In genomic region chr4:134510845-134511411, GRCm38 (mm10) we compare ENCODE assay signal across 8 mouse cellular contexts. TPM values are rescaled to one million over a fixed set of nuclear protein-coding genes. Genes with fewer than 3 reads are reported as not detected.
DNase-seq lines count a peak whose midpoint lies in the region; ATAC-seq and TF ChIP-seq lines count a peak whose summit lies in the region.

TSS of gene Aunip (plus strand) at chr4:134510999.

- no peak within 1 kb of the TSS for H3K27ac ChIP-seq in embryonic fibroblast, embryonic 13.5 days (ENCODE audit: insufficient read depth, low read length)
- peak within 1 kb of the TSS; percentile 6; the same call in 1 of the 2 replicates for H3K27ac ChIP-seq in heart, embryonic 11.5 days (ENCODE audit: low read depth, low read length)
- H3K27ac ChIP-seq in kidney, embryonic 15.5 days: no peak within 1 kb of the TSS
- peak within 1 kb of the TSS; percentile 84 for H3K27ac ChIP-seq in liver, embryonic 11.5 days (ENCODE audit: low read depth, low read length)

- H3K9ac ChIP-seq in heart, embryonic 11.5 days (ENCODE audit: low read depth, low read length): peak within 1 kb of the TSS; percentile 59
- H3K9ac ChIP-seq in kidney, embryonic 15.5 days: peak within 1 kb of the TSS; percentile 67
- H3K9ac ChIP-seq in liver, embryonic 11.5 days (ENCODE audit: low read depth, low read length): peak within 1 kb of the TSS; percentile 91

- peak within 1 kb of the TSS; percentile 63 for H3K4me2 ChIP-seq in heart, embryonic 11.5 days
- H3K4me2 ChIP-seq in kidney, embryonic 15.5 days: peak within 1 kb of the TSS; percentile 95
- H3K4me2 ChIP-seq in liver, embryonic 11.5 days: peak within 1 kb of the TSS; percentile 81
- peak within 1 kb of the TSS; percentile 78 for H3K4me2 ChIP-seq in myocyte (ENCODE audit: low read depth)

- H3K27me3 ChIP-seq in C2C12 (ENCODE audit: control insufficient read depth, insufficient read depth, insufficient read length): no peaks in the 10 kb centered on the region
- no peaks in the 10 kb centered on the region for H3K27me3 ChIP-seq in heart, embryonic 11.5 days (ENCODE audit: control insufficient read depth, insufficient read depth, low read length)
- H3K27me3 ChIP-seq in kidney, embryonic 15.5 days: no peaks in the 10 kb centered on the region
- H3K27me3 ChIP-seq in liver, embryonic 11.5 days (replicated peaks; ENCODE audit: control insufficient read depth, insufficient read depth, low read length): no peaks in the 10 kb centered on the region
- no peaks in the 10 kb centered on the region for H3K27me3 ChIP-seq in myocyte (ENCODE audit: control insufficient read depth, insufficient read depth, insufficient read length)

- peak; percentile 90 for ATAC-seq in heart, embryonic 11.5 days (replicated peaks; ENCODE audit: insufficient number of reproducible peaks, low FRiP score, low TSS enrichment)
- ATAC-seq in kidney, embryonic 15.5 days (replicated peaks; ENCODE audit: low FRiP score): peak; percentile 96
- ATAC-seq in liver, embryonic 11.5 days (replicated peaks; ENCODE audit: low FRiP score): peak; percentile 85

- H3ac ChIP-seq in C2C12 (ENCODE audit: control insufficient read depth, insufficient read length, low read depth): peak within 1 kb of the TSS; percentile 86
- no peak within 1 kb of the TSS for H3ac ChIP-seq in myocyte (ENCODE audit: control insufficient read depth, insufficient read length)

- DNase-seq in brain, adult 2 months (ENCODE audit: low read depth, low spot score): peak; percentile 95
- peak; percentile 94 for DNase-seq in liver, embryonic 11.5 days (ENCODE audit: low spot score)
- DNase-seq in spleen, postnatal 4 days (ENCODE audit: low spot score in 2 of 2): peak; percentile 90 to 95

- no peaks in the 10 kb centered on the region for H3K4me1 ChIP-seq in embryonic fibroblast, embryonic 13.5 days (ENCODE audit: control insufficient read depth, insufficient read depth, low read length)
- H3K4me1 ChIP-seq in heart, embryonic 11.5 days (ENCODE audit: control insufficient read depth, insufficient read depth, low read length): peaks cover 23% of the 10 kb centered on the region
- peaks cover 33% of the 10 kb centered on the region for H3K4me1 ChIP-seq in kidney, embryonic 15.5 days
- H3K4me1 ChIP-seq in liver, embryonic 11.5 days (replicated peaks; ENCODE audit: control insufficient read depth, insufficient read depth, low read length): peaks cover 47% of the 10 kb centered on the region

- H3K79me3 ChIP-seq in C2C12 (ENCODE audit: low read depth): peaks cover 26% of the 10 kb centered on the region

- H3K4me3 ChIP-seq in C2C12 (ENCODE audit: insufficient read depth, poor library complexity, severe bottlenecking) (peak within 1 kb of the TSS; percentile 43), myocyte (peak within 1 kb of the TSS; percentile 33)
- peak within 1 kb of the TSS; percentile 68 for H3K4me3 ChIP-seq in embryonic fibroblast, embryonic 13.5 days (ENCODE audit: insufficient read depth, low read length)
- peak within 1 kb of the TSS; percentile 53 for H3K4me3 ChIP-seq in heart, embryonic 11.5 days (ENCODE audit: low read depth, low read length)
- H3K4me3 ChIP-seq in kidney, embryonic 15.5 days (replicated peaks): peak within 1 kb of the TSS; percentile 64
- peak within 1 kb of the TSS; percentile 76 for H3K4me3 ChIP-seq in liver, embryonic 11.5 days (ENCODE audit: low read depth, low read length)

- peaks cover 44% of the 10 kb centered on the region for H3K79me2 ChIP-seq in C2C12 (ENCODE audit: control insufficient read depth, insufficient read depth)
- H3K79me2 ChIP-seq in myocyte (ENCODE audit: control insufficient read depth, insufficient read depth): peaks cover 18% of the 10 kb centered on the region

- WGBS in heart, embryonic 11.5 days (ENCODE audit: insufficient replicate concordance): under 1% methylated on average over 42 of the region's 42 CpGs
- WGBS in kidney, embryonic 15.5 days: under 1% methylated on average over 42 of the region's 42 CpGs
- under 1% methylated on average over 42 of the region's 42 CpGs for WGBS in liver, embryonic 11.5 days

- H3K36me3 ChIP-seq in C2C12 (ENCODE audit: control insufficient read depth, insufficient read depth) (peaks cover 6% of the 10 kb centered on the region), myocyte (ENCODE audit: control insufficient read depth, insufficient read depth) (no peaks in the 10 kb centered on the region)
- 0 out of 2 replicates have a peak, but pooled peaks cover 2% of the 10 kb centered on the region for H3K36me3 ChIP-seq in heart, embryonic 11.5 days (ENCODE audit: control insufficient read depth, insufficient read depth, low read length)
- no peaks in the 10 kb centered on the region for H3K36me3 ChIP-seq in kidney, embryonic 15.5 days
- H3K36me3 ChIP-seq in liver, embryonic 11.5 days (ENCODE audit: control insufficient read depth, insufficient read depth, low read length): peaks cover 5% of the 10 kb centered on the region; the same call in 1 of the 2 replicates

- no peak for TF ChIP-seq CTCF in C2C12 (IDR thresholded peaks at IDR 0.05; ENCODE audit: control insufficient read depth, insufficient read depth, insufficient read length)
- TF ChIP-seq CTCF in embryonic fibroblast, embryonic 13.5 days (IDR thresholded peaks at IDR 0.05; ENCODE audit: borderline replicate concordance, insufficient read depth, low read length): no peak

- peak; percentile 67 for TF ChIP-seq POLR2A in embryonic fibroblast, embryonic 13.5 days (IDR thresholded peaks at IDR 0.05; ENCODE audit: low read depth, low read length)
- TF ChIP-seq POLR2A in myocyte (IDR thresholded peaks at IDR 0.05; ENCODE audit: insufficient read length, low read depth): peak; percentile 63

- no peaks in the 10 kb centered on the region for H3K9me3 ChIP-seq in heart, embryonic 11.5 days (replicated peaks; ENCODE audit: control insufficient read depth, low read length)
- H3K9me3 ChIP-seq in kidney, embryonic 15.5 days (replicated peaks): no peaks in the 10 kb centered on the region
- H3K9me3 ChIP-seq in liver, embryonic 11.5 days (ENCODE audit: control insufficient read depth, low read length): no peaks in the 10 kb centered on the region

TF ChIP-seq in C2C12, 6 proteins besides CTCF, POLR2A, EP300 and RAD21:
- peak; percentile 2 for TF ChIP-seq MAX (IDR thresholded peaks at IDR 0.05)
- no peak for TF ChIP-seq MYOD1 (IDR thresholded peaks at IDR 0.05; ENCODE audit: control insufficient read depth, insufficient read length, low read depth)

TF ChIP-seq in myocyte, 11 proteins besides CTCF, POLR2A, EP300 and RAD21:
- TF ChIP-seq E2F4 (IDR thresholded peaks at IDR 0.05; ENCODE audit: insufficient read depth) (peak; percentile 76), POLR2AphosphoS2 (IDR thresholded peaks at IDR 0.05; ENCODE audit: insufficient read length, low read depth) (peak; percentile 48), CEBPB (IDR thresholded peaks at IDR 0.05; ENCODE audit: insufficient read depth, poor library complexity, severe bottlenecking) (no peak)

RNA-seq across cellular contexts. Expression of gene Aunip, which starts in this region (rescaled TPM):
- 14.9 TPM for polyA plus RNA-seq in C2C12 (2012; fragmentation: generic; extraction: Trizol)
- 8.5 and 9.7 TPM in 2 replicates for polyA plus RNA-seq in embryonic fibroblast, embryonic 13.5 days (2011; ENCODE audit: insufficient read length, low read depth, missing spikeins)
- polyA plus RNA-seq in heart, embryonic 11.5 days (2014; fragmentation: Nextera tagmentation; extraction: Ambion mirVana): 5.6 and 6.6 TPM in 2 replicates
- 16.7 and 17.8 TPM in 2 replicates for polyA plus RNA-seq in kidney, embryonic 15.5 days (2015; fragmentation: Nextera tagmentation; extraction: Ambion mirVana)
- 15.9 and 18.5 TPM in 2 replicates for polyA plus RNA-seq in liver, embryonic 11.5 days (2014; fragmentation: Nextera tagmentation; extraction: Ambion mirVana)
- polyA plus RNA-seq in myocyte (2012; fragmentation: generic; extraction: Trizol): 2.3 TPM

Comparison
In these comparisons a context has a peak if more than half of its experiments do, and no peak if none do; other contexts are left out.
1. H3K27ac ChIP-seq: peak in heart, embryonic 11.5 days (single experiment) and liver, embryonic 11.5 days (single experiment); none in embryonic fibroblast, embryonic 13.5 days (single experiment) and kidney, embryonic 15.5 days (single experiment).
2. Peak in every context shown above with its lines, with median percentiles within 50 percentile points of each other: H3K4me3 ChIP-seq, DNase-seq, ATAC-seq, H3K4me2 ChIP-seq and H3K9ac ChIP-seq.